Mouse (Mus musculus): ENCODE results near the gene Tbx6.

DNA sequence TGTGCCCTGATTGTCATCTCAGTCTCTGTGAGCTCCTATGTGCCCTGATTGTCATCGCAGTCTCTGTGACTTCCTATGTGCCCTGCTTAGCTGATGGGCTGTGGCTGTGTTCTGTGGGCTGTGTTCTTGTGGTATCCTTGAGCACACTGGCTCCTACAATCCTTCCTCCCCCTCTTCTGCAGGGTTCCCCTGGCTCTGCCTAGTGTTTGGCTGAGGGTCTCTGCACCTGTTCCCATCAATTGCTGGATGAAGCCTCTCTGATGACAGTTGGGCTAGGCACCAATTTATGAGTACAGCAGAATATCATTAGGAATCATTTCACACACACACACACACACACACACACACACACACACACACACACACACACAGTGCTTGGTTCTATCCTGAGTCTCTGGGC is 52.0 kb downstream of the Tbx6 start:
- TF ChIP-seq CTCF (IDR thresholded peaks at IDR 0.05; ENCODE audit: low read depth), result no peak
- TF ChIP-seq EP300 (IDR thresholded peaks at IDR 0.05; ENCODE audit: low read depth), result no peak

Measured in liver, postnatal 0 days (tissue).